Mouse (Mus musculus): ENCODE measurements at regions not wholly inside any gene's neighbourhood (a gene's known extent, or its start where the extent isn't known, plus 50 kb on each side); places are given as distances from the start of the nearest gene placed in this dataset.
"Not testable (repeated sequence)": the region's sequence is repeated elsewhere in the genome, so short reads cannot be mapped to it uniquely, and the experiment has no call there.

DNA sequence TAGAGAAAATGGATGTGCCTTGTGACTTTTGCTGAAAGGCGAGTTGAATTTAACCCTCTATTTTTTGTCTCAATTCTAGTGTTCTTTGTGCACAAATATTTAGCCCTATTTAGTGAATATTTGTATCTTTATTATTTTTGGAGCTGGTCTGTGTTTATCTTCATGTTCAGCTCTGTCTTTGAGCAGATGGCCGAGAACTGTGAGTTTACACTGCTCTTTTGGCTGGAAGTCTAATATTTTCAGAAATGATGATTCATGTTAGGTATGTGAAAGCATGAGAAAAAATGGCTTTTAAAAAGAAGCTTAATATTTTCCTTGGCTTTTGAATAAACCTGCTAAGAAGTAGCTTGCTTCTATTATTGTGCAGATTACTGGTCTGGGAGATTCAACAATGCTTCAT is 505.4 kb downstream of the Sema5a start:
- DNase-seq (ENCODE audit: low spot score): no peak

DNA sequence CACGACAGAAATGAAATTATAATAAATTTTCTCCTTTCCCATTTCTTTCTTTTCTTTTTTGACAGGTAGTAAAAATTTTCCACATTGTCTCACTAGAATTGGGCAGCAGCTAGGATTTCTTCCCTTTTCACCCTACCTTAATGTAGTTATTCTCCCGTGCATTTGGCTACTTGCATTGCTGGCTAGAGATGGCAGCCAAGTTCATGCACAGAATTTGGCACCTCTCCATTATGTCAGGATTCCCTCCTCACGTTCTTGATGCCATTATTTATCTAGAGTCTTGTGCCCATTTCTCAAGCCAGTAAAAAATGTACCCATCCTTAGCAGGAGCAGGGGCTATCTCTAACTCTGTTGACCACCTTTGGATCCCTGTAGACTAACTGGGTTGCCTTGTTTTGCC is 507.4 kb downstream of the Sema5a start:
- no peak for DNase-seq (ENCODE audit: low spot score)

DNA sequence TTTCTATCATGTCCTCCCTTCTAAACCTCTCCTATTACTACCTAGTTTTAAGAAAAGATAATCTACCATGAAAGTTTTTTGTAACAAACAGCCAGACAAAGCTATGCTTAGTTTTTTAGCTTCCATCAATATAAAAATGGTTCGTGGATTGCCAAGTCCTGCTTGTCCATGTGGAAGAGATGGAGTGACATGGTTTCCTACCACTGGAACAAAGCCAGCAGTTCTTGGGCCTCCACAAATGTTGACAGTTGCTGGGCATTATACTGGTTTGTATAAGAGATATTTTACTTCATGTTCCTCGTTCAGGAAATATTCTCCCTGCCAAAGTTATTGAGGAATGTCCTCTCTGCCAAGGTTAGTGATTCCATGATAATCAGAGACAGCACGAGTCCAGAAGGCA is 515.5 kb downstream of the Sema5a start:
- no peak for DNase-seq (ENCODE audit: low spot score)

DNA sequence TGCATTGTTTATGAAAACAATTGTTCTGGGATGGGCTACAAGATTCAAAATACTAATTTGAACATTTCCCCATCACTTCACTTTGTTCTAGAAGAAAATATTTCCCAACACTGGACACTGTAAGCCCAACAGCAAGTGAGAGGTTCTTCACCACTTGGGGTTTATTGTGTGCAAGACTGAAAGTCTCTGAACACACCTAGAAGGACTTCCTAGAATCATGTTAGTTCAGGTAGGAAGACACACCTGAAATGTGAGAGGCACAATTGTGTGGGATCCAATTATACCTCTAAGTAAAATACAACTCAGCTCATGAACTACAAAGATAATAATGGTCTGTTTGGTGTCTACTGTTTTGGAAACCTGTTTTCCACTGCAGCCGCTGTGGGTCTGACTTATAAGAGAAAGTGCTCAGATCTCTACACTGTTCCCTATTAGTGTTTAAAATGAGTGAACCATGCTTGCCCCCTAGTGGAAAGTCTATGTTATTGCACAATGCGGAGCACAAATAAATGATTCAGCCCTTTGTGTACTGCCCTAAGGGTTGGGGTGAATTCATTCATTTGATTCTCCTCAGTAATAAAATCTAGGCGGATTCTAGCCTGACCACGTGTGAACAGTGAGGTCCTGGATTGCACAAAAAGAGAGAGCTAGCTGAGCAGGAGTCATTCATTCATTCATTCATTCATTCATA is 521.5 kb downstream of the Sema5a start:
- peak; percentile 80 for DNase-seq (ENCODE audit: low spot score)

DNA sequence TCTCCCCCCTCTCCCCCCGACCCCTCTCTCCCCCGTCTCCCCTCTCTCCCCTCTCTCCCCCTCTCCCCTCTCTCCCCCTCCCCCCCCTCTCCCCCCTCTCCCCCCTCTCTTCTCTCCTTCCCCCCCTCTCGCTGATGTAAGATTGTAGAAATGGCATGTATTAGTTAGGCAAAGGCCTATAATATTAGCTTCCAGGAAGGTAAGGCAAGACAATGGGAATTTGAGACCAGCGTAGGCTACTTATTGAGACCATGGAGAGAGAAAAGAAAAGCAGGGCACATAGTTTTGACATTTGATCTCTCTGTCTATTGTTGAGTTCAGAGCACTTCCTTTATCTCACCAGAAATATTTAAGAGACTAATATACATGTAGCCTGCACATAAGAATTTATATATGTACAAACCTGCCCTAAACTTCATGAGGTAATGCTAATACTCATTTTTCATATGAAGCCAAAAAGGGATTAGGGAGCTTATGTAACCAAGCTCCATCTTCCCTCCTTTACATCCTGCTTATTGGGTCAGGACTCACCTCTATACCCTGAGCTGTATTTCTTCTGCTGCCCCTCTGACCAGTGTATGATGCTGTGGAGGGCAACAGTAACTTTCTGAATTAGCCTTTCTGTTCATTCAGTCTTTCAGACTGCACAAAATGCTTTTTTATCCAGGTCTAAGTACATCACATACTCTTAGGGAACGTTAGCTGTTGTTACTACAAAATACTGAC is 522.3 kb downstream of the Sema5a start:
- DNase-seq (ENCODE audit: low spot score): no peak

DNA sequence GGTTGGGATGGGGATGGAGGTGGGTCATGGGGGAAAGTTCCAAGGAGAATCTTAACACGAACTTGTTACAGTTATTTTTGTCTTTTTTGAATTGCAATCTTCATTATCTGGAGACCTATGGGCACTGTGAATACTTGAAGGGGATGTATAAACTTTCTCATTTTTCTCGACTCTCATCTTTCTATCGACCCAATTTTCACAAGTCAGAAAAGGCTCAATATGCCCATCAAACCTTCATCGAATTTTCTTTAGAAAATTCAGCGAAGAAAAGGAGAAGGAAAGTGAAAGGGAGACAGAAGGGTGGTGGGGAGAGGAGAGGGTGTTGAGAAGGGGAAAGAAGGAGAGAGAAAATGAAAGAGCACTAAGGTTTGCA is 533.6 kb downstream of the Sema5a start:
- not testable (repeated sequence) for DNase-seq (ENCODE audit: low spot score)

DNA sequence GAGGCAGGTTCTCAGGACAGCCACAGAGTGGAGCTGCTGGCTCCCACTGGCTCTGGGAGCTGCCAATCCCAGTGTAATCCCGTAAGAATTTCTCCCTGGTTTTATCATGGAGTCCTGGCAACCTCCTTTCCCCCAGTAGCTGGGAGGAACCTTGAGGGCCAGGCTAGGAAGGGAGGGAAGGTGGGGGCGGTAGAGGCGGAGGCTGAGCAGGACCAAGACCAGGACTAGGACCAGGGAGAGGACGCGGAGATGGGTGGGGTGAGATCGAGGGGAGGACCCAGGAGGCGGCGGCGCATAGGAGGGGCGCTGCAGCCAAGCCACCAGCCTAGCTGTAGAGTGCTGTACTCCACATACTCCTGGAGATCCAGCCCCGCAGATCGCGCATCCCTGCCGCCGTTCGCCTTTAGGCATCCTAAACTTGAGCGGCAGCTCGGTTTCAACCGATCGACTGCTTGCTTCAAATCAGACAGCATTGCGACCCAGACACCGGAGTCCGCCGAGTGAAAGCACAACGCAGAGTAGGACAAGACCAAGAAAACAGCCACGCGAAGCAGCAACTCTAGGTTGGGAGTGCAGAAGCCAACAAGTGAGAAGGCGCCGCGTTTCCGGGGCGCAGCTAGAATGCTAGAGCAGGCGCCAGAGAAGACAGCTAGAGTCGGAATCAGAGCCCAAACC is 534.1 kb downstream of the Sema5a start:
- DNase-seq (ENCODE audit: low spot score): peak; percentile 79

DNA sequence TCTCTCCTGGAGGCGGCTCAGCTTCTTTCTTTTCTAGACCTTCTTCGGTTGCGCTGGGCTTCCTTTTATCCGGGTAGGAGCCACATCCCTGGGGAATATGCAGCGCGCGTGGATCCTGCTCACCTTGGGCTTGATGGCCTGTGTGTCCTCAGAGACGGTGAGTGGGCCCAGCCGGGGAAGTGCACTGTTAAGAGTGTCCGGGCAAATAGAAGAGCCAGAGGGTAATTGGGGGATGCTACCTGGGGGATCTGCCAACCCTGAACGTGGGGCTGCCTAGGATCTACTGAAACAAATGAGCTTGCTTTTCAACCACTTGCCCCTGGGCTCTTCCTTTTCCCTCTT is 534.6 kb downstream of the Sema5a start:
- not testable (repeated sequence) for DNase-seq (ENCODE audit: low spot score)

DNA sequence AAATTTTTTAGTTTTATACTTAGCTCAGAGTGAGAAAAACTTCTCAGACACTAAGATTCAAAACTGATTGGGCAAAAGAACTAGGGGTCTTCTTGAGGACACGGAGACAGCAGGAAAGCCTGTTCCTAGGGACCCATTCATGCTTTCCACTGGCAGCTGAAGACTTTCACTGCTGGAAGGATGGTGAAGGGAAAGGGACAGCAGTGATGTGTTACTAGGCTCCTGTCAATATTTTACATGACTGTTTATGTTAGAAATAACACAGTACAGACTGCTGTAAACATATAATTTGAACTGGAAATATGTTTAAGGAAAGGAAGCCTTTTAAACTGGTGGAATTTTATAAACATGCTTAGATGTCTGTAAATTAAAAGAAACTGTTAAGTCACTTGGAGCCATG is 537.0 kb downstream of the Sema5a start:
- DNase-seq (ENCODE audit: low spot score): not testable (repeated sequence)

DNA sequence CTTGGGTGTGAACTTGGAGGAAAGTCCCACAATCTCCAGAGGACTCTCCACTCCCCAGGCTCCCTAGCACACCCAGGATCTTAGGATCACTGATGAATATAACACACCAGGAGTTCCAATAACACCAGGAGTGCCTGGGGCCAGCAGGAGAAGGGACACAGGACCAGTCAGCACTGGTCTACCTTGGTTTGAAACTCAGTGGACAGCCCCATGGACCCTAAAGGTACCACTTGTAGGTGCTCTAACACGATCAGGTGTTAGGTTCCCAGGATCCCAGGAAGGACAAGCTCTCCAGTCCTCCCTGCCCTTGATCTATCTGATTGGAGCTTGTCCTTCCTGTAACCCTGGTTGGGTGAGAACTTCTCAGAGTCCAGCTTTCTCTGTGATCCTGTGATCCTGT is 554.6 kb downstream of the Sema5a start:
- no peak for DNase-seq (ENCODE audit: low spot score)

DNA sequence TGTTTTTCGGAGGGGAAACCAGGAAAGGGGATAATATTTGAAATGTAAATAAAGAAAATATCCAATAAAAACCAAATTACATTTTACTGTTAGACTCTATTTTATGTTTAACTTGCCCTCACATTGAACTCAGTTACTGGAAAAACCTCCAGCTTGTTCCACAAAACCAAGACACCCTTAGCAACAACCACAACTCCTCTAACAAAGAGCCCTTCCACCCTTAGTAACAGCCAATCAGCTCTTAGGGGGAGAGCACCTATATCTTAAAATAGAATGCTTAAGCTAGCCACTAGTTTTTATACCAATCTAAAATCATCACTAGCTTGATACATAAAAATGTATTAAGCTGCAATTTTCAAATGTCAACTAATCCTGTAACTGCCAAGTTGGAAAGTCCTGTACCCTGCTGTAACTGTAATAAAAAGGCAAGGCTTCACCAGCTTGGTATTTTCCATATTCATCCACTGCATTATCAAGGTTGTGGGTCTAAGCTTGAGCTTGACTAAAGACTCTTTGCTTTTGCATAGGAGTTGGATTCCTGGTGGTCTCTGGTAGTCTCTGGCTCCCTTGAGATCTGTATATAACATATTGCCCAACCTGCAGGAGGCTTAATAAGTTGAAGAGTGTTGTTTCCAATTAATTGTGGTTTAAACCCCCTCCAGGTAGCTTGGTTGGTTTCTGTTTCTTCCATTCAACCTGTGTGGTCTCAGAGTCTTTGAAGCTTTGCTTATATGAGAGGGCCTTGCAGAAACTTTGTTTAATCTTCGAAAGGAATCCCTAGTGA is 566.4 kb downstream of the Sema5a start:
- DNase-seq (ENCODE audit: low spot score): no peak

DNA sequence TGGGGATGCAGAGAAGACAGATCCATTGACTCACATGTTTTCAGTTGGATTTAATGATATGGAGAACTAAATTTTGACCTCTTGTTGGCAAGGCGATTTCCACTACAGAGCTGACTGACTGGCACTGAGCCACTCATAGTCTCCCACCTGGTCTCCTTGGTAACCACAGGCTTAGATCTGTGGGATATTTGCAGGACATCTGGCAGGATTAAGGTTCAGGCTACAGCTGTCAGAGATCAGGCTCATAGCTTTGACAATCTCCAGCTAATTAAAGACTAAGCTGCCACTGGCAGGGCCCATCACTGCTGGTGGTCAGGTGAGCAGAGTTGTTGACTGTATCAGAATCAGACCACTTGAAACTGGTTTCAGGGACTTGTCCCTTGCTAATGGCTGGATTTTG is 595.4 kb downstream of the Sema5a start:
- no peak for DNase-seq (ENCODE audit: low spot score)
